Mouse (Mus musculus) kidney, embryonic 14.5 days (tissue): ENCODE results near the gene Srek1ip1. TPM values are rescaled to one million over a fixed set of nuclear protein-coding genes. Genes with fewer than 3 reads are reported as not detected.

Source experiments
- ATAC-seq: fragments of 200-750 bp; cut with Nextera tagmentation; 2 replicates; pipeline ENCODE4 v1.8.0; 2017; ENCODE audit warnings: moderate number of reproducible peaks, mild to moderate bottlenecking, moderate TSS enrichment, moderate library complexity; ENCODE audit not compliant: low FRiP score, low TSS enrichment
- H3K27ac ChIP-seq: fragments of 300-500 bp; sonication (generic); 2 replicates; pipeline ENCODE4 v1.5.1; 2014; ENCODE audit warnings: low read depth, mild to moderate bottlenecking, low read length, moderate library complexity, mixed read lengths
- H3K27me3 ChIP-seq: fragments of 300-500 bp; sonication (generic); 2 replicates; pipeline ENCODE4 v1.6.1; 2014; ENCODE audit warnings: mild to moderate bottlenecking, low read length; ENCODE audit not compliant: control insufficient read depth, insufficient read depth
- H3K36me3 ChIP-seq: fragments of 300-500 bp; sonication (generic); 2 replicates; pipeline ENCODE4 v1.6.1; 2014; ENCODE audit warnings: low read length, mixed read lengths; ENCODE audit not compliant: control insufficient read depth, insufficient read depth
- H3K4me1 ChIP-seq: fragments of 300-500 bp; sonication (generic); 2 replicates; pipeline ENCODE4 v1.6.1; 2014; ENCODE audit warnings: low read length, mixed read lengths; ENCODE audit not compliant: control insufficient read depth, insufficient read depth
- H3K4me2 ChIP-seq: fragments of 300-500 bp; sonication (generic); replicated peaks from 2 replicates; pipeline ENCODE4 v1.6.1; 2014; ENCODE audit warnings: low read depth, mild to moderate bottlenecking, low read length
- H3K4me3 ChIP-seq: fragments of 300-500 bp; sonication (generic); 2 replicates; pipeline ENCODE4 v1.5.1; 2014; ENCODE audit warnings: mild to moderate bottlenecking, low read length
- H3K9ac ChIP-seq: fragments of 300-500 bp; sonication (generic); 2 replicates; pipeline ENCODE4 v1.6.1; 2014; ENCODE audit warnings: low read depth, mild to moderate bottlenecking, low read length, moderate library complexity
- H3K9me3 ChIP-seq: fragments of 300-500 bp; sonication (generic); 2 replicates; pipeline ENCODE4 v1.6.1; 2016; ENCODE audit warnings: low read length; ENCODE audit not compliant: control insufficient read depth
- WGBS: fragments of 180-500 bp; shearing (Covaris S2); extraction: QIAGEN DNeasy Blood & Tissue Kit; methylation state at CpG from one replicate; pipeline ENCODE4 v1.1.7; 2014; 5-methylcytosine and 5-hydroxymethylcytosine counted together
- polyA plus RNA-seq: library from polyadenylated mRNA; unstranded; fragments of >200 nt; fragmentation: Nextera tagmentation; extraction: Ambion mirVana; gene quantifications from 2 replicates; pipeline ENCODE4 v1.2.1, GENCODE M21; 2014

The Srek1ip1 gene
- polyA plus RNA-seq, 1 experiment from 2014 or later = 29.0 TPM

- no peak overlapping the region for H3K27ac ChIP-seq
- no peak overlapping the region for H3K9ac ChIP-seq
- H3K9me3 ChIP-seq = no peaks in the 10 kb centered on the region
- 88% methylated on average over 3 of the region's 3 CpGs for WGBS
- ATAC-seq = no peak
- no peaks in the 10 kb centered on the region for H3K4me1 ChIP-seq
- no peak overlapping the region for H3K4me2 ChIP-seq
- H3K4me3 ChIP-seq = no peak overlapping the region
- H3K36me3 ChIP-seq = peaks cover 11% of the 10 kb centered on the region
- no peaks in the 10 kb centered on the region for H3K27me3 ChIP-seq
Measured at GRCm38 (mm10) chr13:104794421-104794820, 2.1 kb downstream of the Srek1ip1 start.

DNA sequence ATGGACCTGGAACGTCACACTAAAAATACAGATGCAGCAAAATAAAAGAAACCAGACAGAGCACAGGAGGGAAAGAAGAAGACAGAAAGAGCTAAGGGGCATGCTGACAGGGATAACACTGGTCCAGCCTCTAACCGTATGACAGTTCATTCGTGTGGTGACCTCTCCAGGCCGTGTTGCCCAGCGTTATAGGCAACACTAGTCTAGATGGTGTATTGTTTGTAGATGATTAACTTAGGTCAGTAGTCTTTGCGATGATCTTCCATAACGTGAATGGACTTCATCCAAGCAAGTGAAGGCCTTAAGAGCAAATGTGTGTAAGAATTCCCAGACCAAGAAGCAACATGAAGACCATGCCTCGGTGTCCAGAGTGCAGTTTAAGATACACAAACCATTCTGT is 6.8 kb downstream of the Srek1ip1 start:
- H3K4me1 ChIP-seq = no peaks in the 10 kb centered on the region
- H3K9me3 ChIP-seq = no peaks in the 10 kb centered on the region
- no peak overlapping the region for H3K9ac ChIP-seq
- H3K36me3 ChIP-seq = peaks cover 22% of the 10 kb centered on the region
- no peak overlapping the region for H3K4me2 ChIP-seq
- no peak overlapping the region for H3K4me3 ChIP-seq
- H3K27me3 ChIP-seq = no peaks in the 10 kb centered on the region
- 79% methylated on average over 8 of the region's 8 CpGs for WGBS
- ATAC-seq = no peak
- no peak overlapping the region for H3K27ac ChIP-seq

- ATAC-seq = peak; percentile 75; the same call in 1 of the 2 replicates
- Histone ChIP-seq H3K9ac (no peak overlapping the region), H3K27ac (no peak overlapping the region), H3K27me3 (no peaks in the 10 kb centered on the region), H3K36me3 (peaks cover 25% of the 10 kb centered on the region), H3K9me3 (no peaks in the 10 kb centered on the region), H3K4me1 (no peaks in the 10 kb centered on the region), H3K4me2 (no peak overlapping the region), H3K4me3 (no peak overlapping the region)
- WGBS = 50% methylated on average over 7 of the region's 7 CpGs
Measured at GRCm38 (mm10) chr13:104799566-104800182, 7.4 kb downstream of the Srek1ip1 start.

GRCm38 (mm10) chr13:104805681-104806080 is 13.4 kb downstream of the Srek1ip1 start:
- H3K4me1 ChIP-seq = no peaks in the 10 kb centered on the region
- no peaks in the 10 kb centered on the region for H3K27me3 ChIP-seq
- H3K4me3 ChIP-seq = no peak overlapping the region
- no peak overlapping the region for H3K27ac ChIP-seq
- ATAC-seq = no peak
- H3K4me2 ChIP-seq = no peak overlapping the region
- peaks cover 30% of the 10 kb centered on the region for H3K36me3 ChIP-seq
- 63% methylated on average over 3 of the region's 3 CpGs for WGBS
- no peak overlapping the region for H3K9ac ChIP-seq
- no peaks in the 10 kb centered on the region for H3K9me3 ChIP-seq

DNA sequence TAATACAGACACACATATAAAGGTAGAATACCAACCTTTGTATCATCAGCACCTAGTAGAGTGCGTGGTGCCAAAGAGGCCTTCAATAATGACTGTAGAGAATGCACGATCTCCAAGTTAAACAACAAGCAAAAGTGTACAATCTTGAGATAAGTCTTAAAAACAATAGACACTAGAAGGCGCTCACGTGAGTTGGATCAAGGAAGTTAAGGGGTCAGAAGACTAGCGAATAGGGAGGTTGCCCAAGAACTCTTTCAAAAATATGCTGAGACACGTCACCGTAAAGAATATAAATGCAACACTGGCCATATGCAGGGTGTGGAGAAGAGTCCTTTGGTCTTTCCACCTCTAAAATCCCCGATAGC is 24.0 kb downstream of the Srek1ip1 start:
- Histone ChIP-seq H3K4me2 (peak overlapping the region; percentile 70), H3K27ac (peak overlapping the region; percentile 68; the same call in 1 of the 2 replicates), H3K36me3 (0 out of 2 replicates have a peak, but pooled peaks cover 4% of the 10 kb centered on the region), H3K4me3 (peak overlapping the region; percentile 83), H3K9ac (peak overlapping the region; percentile 86), H3K4me1 (peaks cover 16% of the 10 kb centered on the region), H3K9me3 (no peaks in the 10 kb centered on the region), H3K27me3 (no peaks in the 10 kb centered on the region)
- peak; percentile 8; the same call in 1 of the 2 replicates for ATAC-seq
- WGBS = 9% methylated on average over 8 of the region's 8 CpGs

- peak within 1 kb of the TSS; percentile 83 for H3K4me3 ChIP-seq
- 0 out of 2 replicates have a peak, but pooled peaks cover 4% of the 10 kb centered on the region for H3K36me3 ChIP-seq
- WGBS = under 1% methylated on average over 50 of the region's 50 CpGs
- peak within 1 kb of the TSS; percentile 86 for H3K9ac ChIP-seq
- H3K27ac ChIP-seq = peak within 1 kb of the TSS; percentile 68
- peak; percentile 97 for ATAC-seq
- no peaks in the 10 kb centered on the region for H3K27me3 ChIP-seq
- no peaks in the 10 kb centered on the region for H3K9me3 ChIP-seq
- peaks cover 16% of the 10 kb centered on the region for H3K4me1 ChIP-seq
- H3K4me2 ChIP-seq = peak within 1 kb of the TSS; percentile 70
Measured at GRCm38 (mm10) chr13:104816635-104817571, 24.6 kb downstream of the Srek1ip1 start, which contains the start of gene Cwc27. Gene Cwc27, minus strand, starts transcription at chr13:104817142.

DNA sequence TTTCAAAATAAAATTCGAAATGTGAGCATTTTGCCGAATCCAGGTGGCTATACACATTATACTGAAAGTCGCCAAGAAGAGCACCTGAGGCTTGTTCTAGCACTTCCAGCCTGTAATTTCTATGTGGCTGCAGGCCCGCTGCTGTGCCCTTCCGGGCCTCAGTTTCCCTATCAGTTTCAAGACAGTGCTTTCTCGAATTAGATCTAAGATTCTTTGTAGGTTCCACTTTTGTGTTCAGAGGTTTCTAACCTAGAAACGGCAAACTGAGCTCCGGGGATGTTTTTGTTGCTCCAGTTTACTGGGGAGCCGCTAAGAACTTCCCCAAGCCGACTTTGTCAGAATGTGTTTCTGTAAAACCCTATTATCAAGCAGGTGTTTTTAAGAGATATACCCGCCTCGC is 25.4 kb downstream of the Srek1ip1 start:
- Histone ChIP-seq H3K4me2 (peak overlapping the region; percentile 70), H3K27ac (no peak overlapping the region), H3K9me3 (no peaks in the 10 kb centered on the region), H3K4me1 (peaks cover 23% of the 10 kb centered on the region), H3K9ac (peak overlapping the region; percentile 86), H3K36me3 (0 out of 2 replicates have a peak, but pooled peaks cover 4% of the 10 kb centered on the region), H3K27me3 (no peaks in the 10 kb centered on the region), H3K4me3 (peak overlapping the region; percentile 83)
- WGBS = 57% methylated on average over 12 of the region's 12 CpGs
- ATAC-seq = no peak

GRCm38 (mm10) chr13:104821192-104821591 is 28.9 kb downstream of the Srek1ip1 start:
- no peak for ATAC-seq
- Histone ChIP-seq H3K36me3 (peaks cover 8% of the 10 kb centered on the region; the same call in 1 of the 2 replicates), H3K9ac (no peak overlapping the region)

DNA sequence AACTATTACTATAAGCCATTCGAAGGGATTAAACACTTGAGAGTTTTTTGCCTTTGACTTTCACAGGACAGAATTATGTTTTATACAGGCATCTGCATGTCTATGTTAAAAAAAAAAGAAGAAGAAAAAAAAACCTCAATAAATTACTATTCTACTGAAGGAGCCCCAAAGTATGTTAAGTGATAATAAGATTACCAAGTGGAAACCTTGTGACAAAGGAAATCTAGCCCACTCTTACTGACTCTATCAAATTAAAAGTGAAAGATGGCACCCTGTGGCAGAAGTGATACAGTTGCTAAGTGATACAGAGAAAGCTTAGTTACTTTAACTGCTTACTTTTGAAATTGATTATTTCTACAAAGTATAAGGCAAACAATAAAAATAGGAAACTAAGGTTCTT is 29.6 kb downstream of the Srek1ip1 start:
- no peak overlapping the region for H3K9ac ChIP-seq
- ATAC-seq = no peak
- peaks cover 8% of the 10 kb centered on the region; the same call in 1 of the 2 replicates for H3K36me3 ChIP-seq
- H3K4me3 ChIP-seq = no peak overlapping the region
- WGBS = 90% methylated on average over 1 of the region's 1 CpGs
- no peaks in the 10 kb centered on the region for H3K27me3 ChIP-seq
- H3K9me3 ChIP-seq = no peaks in the 10 kb centered on the region
- H3K4me1 ChIP-seq = peaks cover 17% of the 10 kb centered on the region
- H3K27ac ChIP-seq = no peak overlapping the region
- H3K4me2 ChIP-seq = no peak overlapping the region

More at GRCm38 (mm10) chr13:104821192-104821591, 28.9 kb downstream of the Srek1ip1 start:
- Histone ChIP-seq H3K9me3 (no peaks in the 10 kb centered on the region), H3K4me1 (peaks cover 17% of the 10 kb centered on the region), H3K4me3 (no peak overlapping the region), H3K27ac (no peak overlapping the region), H3K27me3 (no peaks in the 10 kb centered on the region), H3K4me2 (no peak overlapping the region)
